Mouse (Mus musculus): ENCODE results near the gene Clasp1. TPM values are rescaled to one million over a fixed set of nuclear protein-coding genes. Genes with fewer than 3 reads are reported as not detected.

Gene Clasp1
- polyA plus RNA-seq (2015; fragmentation: Nextera tagmentation; extraction: Ambion mirVana): 47.2 and 47.9 TPM in 2 replicates

DNA sequence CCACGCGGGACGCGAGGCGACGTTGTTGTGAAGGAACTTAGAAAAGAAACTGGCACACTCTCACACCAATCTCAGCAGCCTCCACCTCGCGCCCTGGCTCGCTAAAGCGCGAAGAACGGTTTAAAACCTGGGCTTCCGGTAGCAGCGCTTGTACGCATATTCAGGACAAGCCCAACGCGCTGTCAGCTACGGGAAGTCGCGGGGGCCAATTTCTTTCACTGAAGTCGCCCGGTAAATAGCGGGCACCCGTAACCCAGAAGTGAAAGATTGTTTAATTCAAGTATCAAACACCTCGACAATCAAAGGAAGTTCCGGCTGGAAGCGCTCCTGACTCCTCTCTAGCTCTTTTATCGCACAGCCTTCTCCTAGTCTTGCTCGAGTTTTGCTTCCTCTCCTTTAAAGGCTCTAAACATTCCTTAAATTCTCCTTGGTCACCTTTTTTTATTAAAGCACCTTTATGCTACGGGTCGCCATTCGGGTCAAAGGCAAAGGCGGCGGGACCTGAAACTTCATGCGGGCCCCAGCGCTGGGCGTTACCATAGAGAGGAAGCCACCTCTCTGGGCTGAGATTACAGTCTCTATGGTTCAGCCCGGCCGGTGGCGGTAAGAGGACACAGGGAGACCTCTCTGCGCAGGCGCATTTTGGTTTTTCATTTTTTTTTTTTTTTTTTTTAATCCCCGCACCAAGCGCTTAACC is at the start of gene Clasp1:
Clasp1 (plus strand) TSS at position 302 of the 697 bp plus-strand sequence.
- peak within 1 kb of the TSS; percentile 93 for H3K4me3 ChIP-seq
- H3K36me3 ChIP-seq: 0 out of 2 replicates have a peak, but pooled peaks cover 6% of the 10 kb centered on the region
- H3K9ac ChIP-seq: peak within 1 kb of the TSS; percentile 91
- H3K27ac ChIP-seq: peak within 1 kb of the TSS; percentile 94
- H3K9me3 ChIP-seq: no peaks in the 10 kb centered on the region
- 0% methylated on average over 44 of the region's 44 CpGs for WGBS
- H3K27me3 ChIP-seq: no peaks in the 10 kb centered on the region
- ATAC-seq (ENCODE audit: insufficient number of reproducible peaks, low FRiP score, low TSS enrichment, low read depth): peak; percentile 97
- peak within 1 kb of the TSS; percentile 68 for H3K4me2 ChIP-seq
- peaks cover 10% of the 10 kb centered on the region; the same call in 1 of the 2 replicates for H3K4me1 ChIP-seq

- no peak overlapping the region for H3K4me3 ChIP-seq
- H3K4me1 ChIP-seq: 0 out of 2 replicates have a peak, but pooled peaks cover 4% of the 10 kb centered on the region
- H3K9ac ChIP-seq: no peak overlapping the region
- no peak overlapping the region for H3K27ac ChIP-seq
- 23% methylated on average over 6 of the region's 6 CpGs for WGBS
- no peaks in the 10 kb centered on the region for H3K9me3 ChIP-seq
- H3K27me3 ChIP-seq: no peaks in the 10 kb centered on the region
- no peaks in the 10 kb centered on the region for H3K36me3 ChIP-seq
- H3K4me2 ChIP-seq: no peak overlapping the region
- no peak for ATAC-seq (ENCODE audit: insufficient number of reproducible peaks, low FRiP score, low TSS enrichment, low read depth)
Measured at GRCm38 (mm10) chr1:118343649-118344435, 45.0 kb upstream of the Clasp1 start.

DNA sequence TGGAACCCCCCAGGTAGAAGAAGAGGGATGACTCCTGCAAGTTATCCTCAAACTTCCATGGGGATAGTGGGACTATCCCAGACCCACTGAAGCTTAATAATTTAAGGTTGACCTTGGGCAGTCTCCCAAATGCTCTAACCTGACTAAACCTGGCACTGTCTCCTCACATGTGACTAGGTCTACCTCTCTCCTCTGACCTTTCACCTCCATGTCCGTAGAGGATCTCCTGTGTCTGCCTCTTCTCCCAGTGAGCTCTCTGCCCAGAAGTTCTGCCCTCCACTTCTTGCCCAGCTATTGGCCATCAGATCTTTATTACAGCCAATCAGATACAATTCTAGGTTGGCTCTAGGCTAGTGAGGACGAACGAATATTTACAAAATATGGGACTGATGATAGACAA is 38.9 kb upstream of the Clasp1 start:
- 74% methylated on average over 3 of the region's 3 CpGs for WGBS
- H3K9ac ChIP-seq: no peak overlapping the region

DNA sequence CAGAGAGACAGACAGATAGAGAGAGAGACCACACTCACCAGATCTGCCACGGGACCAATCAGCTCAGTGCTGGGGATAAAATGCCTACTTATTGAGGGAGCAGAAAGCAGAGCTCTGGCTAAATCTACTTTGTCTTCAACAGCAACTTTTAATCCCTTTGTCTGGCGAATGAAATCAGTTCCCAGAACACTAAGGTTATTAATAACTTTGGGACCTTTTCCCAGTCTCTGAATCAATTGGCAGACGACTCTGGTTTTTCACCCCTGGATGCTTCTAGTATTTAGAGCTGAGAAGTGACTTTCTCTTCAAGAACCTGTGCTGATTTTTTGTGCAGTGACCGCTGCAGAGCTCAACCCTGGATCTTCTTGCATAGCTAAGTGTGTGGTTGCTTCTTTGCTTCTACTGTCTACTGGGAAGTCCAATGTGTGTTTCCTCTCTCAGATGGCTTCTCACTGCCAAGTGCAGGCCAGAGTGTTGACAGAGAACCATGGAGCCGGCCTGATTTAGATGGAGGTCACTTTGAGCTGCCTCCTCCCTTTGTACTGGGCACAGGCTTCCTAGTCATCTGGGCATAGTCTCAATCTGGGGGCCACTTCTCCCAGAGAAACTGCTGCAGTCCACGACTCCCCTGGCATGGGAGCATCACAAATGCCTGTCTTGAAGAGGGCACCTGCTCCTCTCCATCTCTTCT is 29.6 kb upstream of the Clasp1 start:
- no peaks in the 10 kb centered on the region for H3K9me3 ChIP-seq
- H3K27me3 ChIP-seq: no peaks in the 10 kb centered on the region
- H3K36me3 ChIP-seq: no peaks in the 10 kb centered on the region
- no peak overlapping the region for H3K4me2 ChIP-seq
- no peak overlapping the region for H3K9ac ChIP-seq
- no peaks in the 10 kb centered on the region for H3K4me1 ChIP-seq
- no peak overlapping the region for H3K27ac ChIP-seq
- H3K4me3 ChIP-seq: no peak overlapping the region
- no peak for ATAC-seq (ENCODE audit: insufficient number of reproducible peaks, low FRiP score, low TSS enrichment, low read depth)
- WGBS: 68% methylated on average over 6 of the region's 6 CpGs

More for the DNA sequence above, 38.9 kb upstream of the Clasp1 start:
- H3K4me3 ChIP-seq: no peak overlapping the region
- H3K27ac ChIP-seq: no peak overlapping the region
- no peaks in the 10 kb centered on the region for H3K9me3 ChIP-seq
- H3K27me3 ChIP-seq: no peaks in the 10 kb centered on the region
- no peak for ATAC-seq (ENCODE audit: insufficient number of reproducible peaks, low FRiP score, low TSS enrichment, low read depth)
- no peaks in the 10 kb centered on the region for H3K36me3 ChIP-seq
- H3K4me2 ChIP-seq: no peak overlapping the region
- H3K4me1 ChIP-seq: no peaks in the 10 kb centered on the region

DNA sequence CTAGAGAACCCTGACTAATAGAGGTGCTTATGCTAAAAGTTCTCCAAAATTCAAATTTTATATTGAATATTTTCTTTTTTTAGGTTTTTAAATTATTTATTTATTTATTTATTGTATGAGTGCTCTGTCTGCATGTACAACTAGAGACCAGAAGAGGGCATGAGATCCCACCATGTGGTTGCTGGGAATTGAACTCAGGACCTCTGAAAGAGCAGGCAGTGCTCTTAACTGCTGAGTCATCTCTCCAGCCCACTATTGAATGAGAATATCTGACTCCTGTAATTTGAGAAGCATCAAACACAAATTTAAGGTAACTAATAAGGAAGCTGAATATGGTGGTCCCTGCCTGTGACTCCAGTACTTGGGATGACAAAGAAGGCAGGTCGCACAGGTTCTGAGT is 20.9 kb upstream of the Clasp1 start:
- Histone ChIP-seq H3K36me3 (no peaks in the 10 kb centered on the region), H3K9ac (no peak overlapping the region), H3K27me3 (no peaks in the 10 kb centered on the region), H3K4me3 (no peak overlapping the region), H3K27ac (no peak overlapping the region), H3K9me3 (no peaks in the 10 kb centered on the region), H3K4me1 (no peaks in the 10 kb centered on the region), H3K4me2 (no peak overlapping the region)
- no peak for ATAC-seq (ENCODE audit: insufficient number of reproducible peaks, low FRiP score, low TSS enrichment, low read depth)
- 90% methylated on average over 1 of the region's 1 CpGs for WGBS

GRCm38 (mm10) chr1:118368721-118369461 is 20.0 kb upstream of the Clasp1 start:
- Histone ChIP-seq H3K36me3 (no peaks in the 10 kb centered on the region), H3K9me3 (no peaks in the 10 kb centered on the region), H3K27ac (no peak overlapping the region), H3K4me3 (no peak overlapping the region), H3K4me2 (no peak overlapping the region), H3K27me3 (no peaks in the 10 kb centered on the region), H3K9ac (no peak overlapping the region), H3K4me1 (no peaks in the 10 kb centered on the region)
- no peak for ATAC-seq (ENCODE audit: insufficient number of reproducible peaks, low FRiP score, low TSS enrichment, low read depth)
- 52% methylated on average over 3 of the region's 3 CpGs for WGBS

DNA sequence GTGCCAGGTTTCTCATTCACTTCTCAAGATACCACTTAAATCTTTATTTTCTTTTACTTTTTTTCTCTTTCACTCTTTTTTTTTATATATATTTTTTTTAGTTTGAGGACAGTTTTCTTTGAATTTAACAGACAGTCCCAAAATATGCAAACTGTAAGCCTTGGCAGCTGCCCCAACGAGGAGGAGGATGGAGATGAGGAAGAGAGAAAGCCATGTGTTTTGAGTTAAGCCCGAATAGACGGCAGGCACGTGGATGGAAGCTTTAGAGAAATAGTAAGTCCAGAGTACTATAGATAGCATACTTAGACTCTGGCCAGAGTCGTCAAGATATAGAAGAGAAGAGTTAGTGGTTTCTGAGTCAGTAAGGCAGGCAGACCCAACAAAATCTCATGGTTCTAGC is 11.1 kb upstream of the Clasp1 start:
- H3K4me3 ChIP-seq: no peak overlapping the region
- 35% methylated on average over 5 of the region's 5 CpGs for WGBS
- ATAC-seq (ENCODE audit: insufficient number of reproducible peaks, low FRiP score, low TSS enrichment, low read depth): no peak

DNA sequence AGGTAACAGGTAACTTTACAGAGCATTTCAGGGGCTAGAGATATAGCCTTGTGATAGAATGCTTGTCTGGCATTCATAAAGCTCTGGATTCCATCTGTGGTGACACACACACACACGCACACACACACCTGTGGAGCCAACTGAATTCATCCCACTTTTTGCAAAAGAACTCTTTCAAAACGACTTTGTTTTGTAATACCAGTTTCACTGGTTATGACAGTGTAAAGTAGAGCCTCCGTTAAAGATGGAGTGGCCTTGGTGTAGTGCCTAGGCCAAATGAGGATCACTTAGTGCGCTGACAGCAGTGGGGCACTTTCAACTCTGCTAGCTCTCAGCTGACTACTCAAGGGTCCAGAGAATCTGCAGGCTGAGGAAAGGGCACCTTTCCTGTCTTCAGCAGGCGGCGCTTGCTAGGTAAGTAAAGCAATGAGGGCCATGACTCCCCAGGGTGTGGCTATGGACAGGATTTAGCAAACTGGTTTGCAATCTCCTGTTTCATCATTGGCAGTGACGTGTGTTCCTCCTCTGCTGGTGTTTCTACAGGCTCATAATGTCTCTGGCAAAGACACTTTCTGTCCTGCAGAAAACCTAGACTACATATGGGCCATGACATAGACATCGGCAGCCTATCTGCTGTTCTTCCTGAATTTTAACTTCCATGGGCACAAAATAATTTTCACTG is 8.6 kb upstream of the Clasp1 start:
- WGBS: 65% methylated on average over 8 of the region's 8 CpGs
- ATAC-seq (ENCODE audit: insufficient number of reproducible peaks, low FRiP score, low TSS enrichment, low read depth): no peak
- H3K4me2 ChIP-seq: no peak overlapping the region
- H3K36me3 ChIP-seq: no peaks in the 10 kb centered on the region
- no peaks in the 10 kb centered on the region for H3K9me3 ChIP-seq
- no peak overlapping the region for H3K4me3 ChIP-seq
- no peaks in the 10 kb centered on the region for H3K27me3 ChIP-seq
- no peak overlapping the region for H3K9ac ChIP-seq
- H3K27ac ChIP-seq: no peak overlapping the region
- no peaks in the 10 kb centered on the region for H3K4me1 ChIP-seq

More for the DNA sequence above, 11.1 kb upstream of the Clasp1 start:
- no peak overlapping the region for H3K27ac ChIP-seq
- no peaks in the 10 kb centered on the region for H3K36me3 ChIP-seq
- no peak overlapping the region for H3K4me2 ChIP-seq
- H3K4me1 ChIP-seq: no peaks in the 10 kb centered on the region
- no peaks in the 10 kb centered on the region for H3K27me3 ChIP-seq
- no peak overlapping the region for H3K9ac ChIP-seq
- H3K9me3 ChIP-seq: no peaks in the 10 kb centered on the region

DNA sequence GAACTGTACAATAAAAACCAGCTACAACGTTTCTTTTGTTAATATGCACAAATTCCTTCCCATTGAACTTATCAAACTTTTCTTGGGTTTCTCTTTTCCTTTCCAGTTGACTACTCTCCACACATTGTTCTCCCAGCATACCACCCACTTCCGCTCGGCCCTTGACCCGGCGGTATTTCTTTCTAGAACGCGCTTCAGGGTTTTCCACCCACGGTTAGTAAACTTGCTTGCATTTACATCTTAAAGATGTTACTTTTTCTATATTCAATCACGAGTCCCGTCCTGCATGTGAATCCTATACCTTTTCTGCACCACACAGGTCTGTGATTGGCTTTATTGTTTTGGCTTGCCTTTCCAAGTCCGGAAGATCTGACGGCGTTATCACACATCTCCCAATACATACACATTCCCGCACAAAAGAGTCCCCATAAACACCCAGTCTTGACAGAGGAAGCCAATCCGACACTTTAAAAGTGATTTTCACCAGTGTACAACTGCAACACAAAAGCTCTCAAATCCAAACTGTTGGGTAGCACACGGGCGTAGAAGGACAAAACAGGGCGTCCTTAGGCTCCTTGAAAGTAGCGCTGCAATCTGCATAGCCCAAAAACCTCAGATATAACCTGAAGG is 616 bp upstream of the Clasp1 start:
- no peaks in the 10 kb centered on the region for H3K36me3 ChIP-seq
- H3K27me3 ChIP-seq: no peaks in the 10 kb centered on the region
- no peaks in the 10 kb centered on the region for H3K9me3 ChIP-seq
- H3K4me1 ChIP-seq: peaks cover 10% of the 10 kb centered on the region; the same call in 1 of the 2 replicates
- H3K4me2 ChIP-seq: peak overlapping the region; percentile 68
- H3K27ac ChIP-seq: peak overlapping the region; percentile 94
- peak overlapping the region; percentile 91 for H3K9ac ChIP-seq
- peak overlapping the region; percentile 93 for H3K4me3 ChIP-seq
- ATAC-seq (ENCODE audit: insufficient number of reproducible peaks, low FRiP score, low TSS enrichment, low read depth): no peak; the same call in 1 of the 2 replicates
- under 1% methylated on average over 19 of the region's 19 CpGs for WGBS

GRCm38 (mm10) chr1:118389454-118390265 is 802 bp downstream of the Clasp1 start:
- H3K36me3 ChIP-seq: 0 out of 2 replicates have a peak, but pooled peaks cover 6% of the 10 kb centered on the region
- H3K4me3 ChIP-seq: peak overlapping the region; percentile 93
- peak overlapping the region; percentile 91 for H3K9ac ChIP-seq
- under 1% methylated on average over 44 of the region's 44 CpGs for WGBS
- peak overlapping the region; percentile 54 for H3K4me2 ChIP-seq
- no peaks in the 10 kb centered on the region for H3K9me3 ChIP-seq
- H3K27ac ChIP-seq: peak overlapping the region; percentile 94
- ATAC-seq (ENCODE audit: insufficient number of reproducible peaks, low FRiP score, low TSS enrichment, low read depth): peak; percentile 38; the same call in 1 of the 2 replicates
- peaks cover 10% of the 10 kb centered on the region; the same call in 1 of the 2 replicates for H3K4me1 ChIP-seq
- no peaks in the 10 kb centered on the region for H3K27me3 ChIP-seq
